Mouse (Mus musculus) brain, embryonic 14.5 days (tissue): ENCODE measurements around the gene Gna13.

Experiments used
- CTCF ChIP-seq: fragments of 200-500 bp; IDR thresholded peaks from 2 replicates; pipeline ENCODE4 v1.5.1; 2012; ENCODE audit warnings: inconsistent platforms, mild to moderate bottlenecking, moderate library complexity, borderline replicate concordance; ENCODE audit not compliant: insufficient read depth, insufficient read length; ENCODE audit errors: extremely low read depth
- POLR2A ChIP-seq: fragments of 200-500 bp; IDR thresholded peaks from 2 replicates; pipeline ENCODE4 v1.6.1; 2012; ENCODE audit warnings: mild to moderate bottlenecking, inconsistent platforms, borderline replicate concordance; ENCODE audit not compliant: poor library complexity, insufficient read depth, insufficient read length, severe bottlenecking; ENCODE audit errors: extremely low read depth

DNA sequence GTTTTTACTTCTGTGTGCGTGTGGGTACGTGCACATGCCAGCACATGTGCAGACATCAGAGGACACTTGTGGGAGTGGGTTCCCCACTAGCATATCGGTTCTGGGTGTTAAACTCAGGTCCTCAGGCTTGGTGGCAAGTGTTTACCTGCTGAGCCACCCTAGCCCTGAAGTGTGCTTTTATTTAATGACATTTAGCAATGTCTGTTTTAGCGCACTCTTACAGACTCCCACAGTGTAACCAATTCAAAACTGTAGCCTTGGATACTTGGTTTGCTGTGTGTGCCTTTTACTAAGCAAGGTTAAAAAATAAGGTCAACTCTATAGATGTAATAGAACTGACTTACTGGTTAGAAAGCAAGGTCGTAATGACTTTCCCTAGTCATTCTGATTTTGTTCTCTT is 3.2 kb downstream of the Gna13 start:
- TF ChIP-seq POLR2A (no peak), CTCF (no peak)
